Mouse (Mus musculus): ENCODE data around the gene Ighmbp2. TPM values are rescaled to one million over a fixed set of nuclear protein-coding genes. Genes with fewer than 3 reads are reported as not detected.
A peak's percentile ranks its signal among the peaks of the same experiment; 100 is the strongest.

Ighmbp2 gene
- polyA plus RNA-seq (2014; fragmentation: Nextera tagmentation; extraction: Ambion mirVana) = 6.0 and 7.5 TPM in 2 replicates

DNA sequence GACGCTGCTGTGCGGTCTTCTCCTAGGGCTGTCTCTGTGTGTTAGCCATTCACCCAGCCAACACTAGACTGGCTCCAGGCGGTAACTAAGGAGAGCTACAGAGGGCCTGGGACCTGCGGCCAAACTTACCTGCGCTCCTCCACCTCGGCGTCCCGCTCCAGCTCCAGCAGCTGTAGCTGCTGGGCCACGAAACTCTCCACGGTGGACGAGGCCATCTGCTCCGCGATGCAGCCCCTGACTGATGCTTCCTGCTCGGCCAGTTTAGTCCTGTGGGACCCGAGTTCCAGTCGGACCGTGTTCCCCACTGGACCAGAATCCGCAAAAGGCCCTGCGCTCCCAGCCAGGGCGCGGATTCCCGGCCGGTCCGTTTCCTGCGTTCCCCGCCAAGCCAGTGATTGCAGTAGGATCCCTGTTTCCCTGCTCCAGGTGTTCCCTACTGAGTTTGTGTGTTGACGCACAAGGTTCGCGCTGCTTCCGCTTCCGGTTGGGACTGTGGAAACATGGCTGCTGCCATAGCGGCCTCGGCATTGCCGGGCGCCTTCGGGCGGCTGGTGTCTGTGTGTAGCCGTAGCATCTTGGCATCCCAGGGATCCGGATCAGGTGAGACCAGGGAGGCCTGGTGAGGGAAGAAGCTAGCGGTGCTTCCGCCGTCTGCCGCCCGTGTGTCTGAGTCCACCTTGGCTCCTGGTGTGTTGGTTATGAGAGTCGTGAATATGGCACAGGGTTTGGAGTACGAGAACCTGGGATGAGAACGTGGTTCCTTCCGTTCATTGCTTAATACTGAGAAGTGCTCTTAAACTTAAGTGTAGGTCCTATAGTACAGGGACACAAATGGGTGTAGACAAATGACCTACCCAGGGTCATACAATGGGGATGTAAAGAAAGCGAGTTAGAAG, at the start of gene Ighmbp2, which contains the start of gene Mrpl21:
Gene Ighmbp2 (minus strand): TSS at position 446 of the 896 bp plus-strand sequence.
Gene Mrpl21 (plus strand): TSS at position 330 of the 896 bp plus-strand sequence.
- H3K9ac ChIP-seq (ENCODE audit: low read depth, low read length) = peak within 1 kb of the TSS; percentile 88
- H3K36me3 ChIP-seq (ENCODE audit: control insufficient read depth, insufficient read depth, low read length) = 0 out of 2 replicates have a peak, but pooled peaks cover 2% of the 10 kb centered on the region
- H3K9me3 ChIP-seq (ENCODE audit: control insufficient read depth, low read length) = no peaks in the 10 kb centered on the region
- H3K4me2 ChIP-seq (replicated peaks; ENCODE audit: low read depth, low read length) = peak within 1 kb of the TSS; percentile 68
- WGBS = under 1% methylated on average over 49 of the region's 49 CpGs
- H3K4me1 ChIP-seq (replicated peaks; ENCODE audit: control insufficient read depth, insufficient read depth, low read length) = peaks cover 6% of the 10 kb centered on the region
- peak; percentile 91 for ATAC-seq (ENCODE audit: low FRiP score)
- peak; percentile 90 for DNase-seq (ENCODE audit: low spot score)
- H3K27me3 ChIP-seq (ENCODE audit: control insufficient read depth, insufficient read depth, low read length) = no peaks in the 10 kb centered on the region
- H3K27ac ChIP-seq (ENCODE audit: low read depth, low read length) = 0 out of 2 replicates have a peak within 1 kb of the TSS, but pooled peaks have one; percentile 17
- H3K4me3 ChIP-seq (ENCODE audit: low read depth, low read length) = peak within 1 kb of the TSS; percentile 82

GRCm38 (mm10) chr19:3326479-3327047, 43.7 kb upstream of the Ighmbp2 start:
- peaks cover 8% of the 10 kb centered on the region; the same call in 1 of the 2 replicates for H3K4me1 ChIP-seq (replicated peaks; ENCODE audit: control insufficient read depth, insufficient read depth, low read length)
- WGBS = 83% methylated on average over 12 of the region's 12 CpGs
- no peak overlapping the region for H3K4me2 ChIP-seq (replicated peaks; ENCODE audit: low read depth, low read length)
- DNase-seq (ENCODE audit: low spot score) (no peak), ATAC-seq (ENCODE audit: low FRiP score) (no peak)
- no peaks in the 10 kb centered on the region for H3K36me3 ChIP-seq (ENCODE audit: control insufficient read depth, insufficient read depth, low read length)
- peaks cover 25% of the 10 kb centered on the region for H3K27me3 ChIP-seq (ENCODE audit: control insufficient read depth, insufficient read depth, low read length)
- no peak overlapping the region for H3K27ac ChIP-seq (ENCODE audit: low read depth, low read length)
- H3K9me3 ChIP-seq (ENCODE audit: control insufficient read depth, low read length) = no peaks in the 10 kb centered on the region
- no peak overlapping the region for H3K4me3 ChIP-seq (ENCODE audit: low read depth, low read length)
- H3K9ac ChIP-seq (ENCODE audit: low read depth, low read length) = no peak overlapping the region

GRCm38 (mm10) chr19:3325771-3326478, 43.1 kb upstream of the Ighmbp2 start:
- Histone ChIP-seq H3K4me1 (replicated peaks; ENCODE audit: control insufficient read depth, insufficient read depth, low read length) (peaks cover 8% of the 10 kb centered on the region; the same call in 1 of the 2 replicates), H3K36me3 (ENCODE audit: control insufficient read depth, insufficient read depth, low read length) (no peaks in the 10 kb centered on the region), H3K4me3 (ENCODE audit: low read depth, low read length) (no peak overlapping the region; the same call in 1 of the 2 replicates), H3K27me3 (ENCODE audit: control insufficient read depth, insufficient read depth, low read length) (peaks cover 25% of the 10 kb centered on the region), H3K4me2 (replicated peaks; ENCODE audit: low read depth, low read length) (peak overlapping the region; percentile 94), H3K27ac (ENCODE audit: low read depth, low read length) (no peak overlapping the region), H3K9me3 (ENCODE audit: control insufficient read depth, low read length) (no peaks in the 10 kb centered on the region), H3K9ac (ENCODE audit: low read depth, low read length) (no peak overlapping the region)
- 44% methylated on average over 15 of the region's 15 CpGs for WGBS
- DNase-seq (ENCODE audit: low spot score) (peak; percentile 20), ATAC-seq (ENCODE audit: low FRiP score) (peak; percentile 6; the same call in 1 of the 2 replicates)

DNA sequence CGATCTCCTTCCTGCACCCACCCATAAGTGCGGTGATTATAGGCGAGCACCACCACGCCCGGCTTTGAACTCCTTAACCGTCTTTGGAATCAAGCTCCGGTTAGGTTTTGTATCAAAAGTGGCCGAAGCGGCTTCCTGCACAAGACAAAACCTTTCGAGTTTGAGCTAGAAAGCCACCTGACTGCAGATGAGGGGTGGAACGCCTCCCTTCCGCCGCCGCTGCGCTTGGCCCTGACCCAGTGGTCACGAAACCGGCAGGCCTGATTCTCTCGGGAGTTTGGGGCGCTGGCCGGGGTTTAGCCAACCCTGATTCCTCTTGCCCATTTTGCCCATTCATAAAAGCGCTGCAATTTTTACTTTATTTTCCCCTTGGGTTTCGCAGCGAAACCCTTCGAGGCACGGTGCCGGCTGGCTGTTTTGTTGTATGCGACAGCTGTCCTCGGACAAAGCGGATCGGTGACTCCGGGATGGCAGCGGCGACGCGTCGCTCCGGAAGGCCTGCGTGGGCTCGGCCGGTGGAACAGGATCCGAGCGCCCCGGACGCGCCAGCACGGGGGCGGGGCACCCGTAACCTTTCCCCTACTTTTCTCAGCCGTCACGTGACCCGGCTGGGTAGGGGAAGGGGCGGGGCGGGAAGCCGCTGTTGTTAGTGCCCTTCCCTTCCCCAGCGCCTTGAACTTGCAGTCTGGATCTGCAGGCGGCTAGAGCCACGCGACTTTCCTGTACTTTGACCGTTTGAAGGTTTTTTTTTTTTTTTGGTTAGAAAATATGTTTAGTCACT, 42.3 kb upstream of the Ighmbp2 start:
- Histone ChIP-seq H3K4me2 (replicated peaks; ENCODE audit: low read depth, low read length) (peak overlapping the region; percentile 94), H3K9ac (ENCODE audit: low read depth, low read length) (peak overlapping the region; percentile 41; the same call in 1 of the 2 replicates), H3K4me3 (ENCODE audit: low read depth, low read length) (peak overlapping the region; percentile 41), H3K27me3 (ENCODE audit: control insufficient read depth, insufficient read depth, low read length) (peaks cover 25% of the 10 kb centered on the region), H3K4me1 (replicated peaks; ENCODE audit: control insufficient read depth, insufficient read depth, low read length) (peaks cover 8% of the 10 kb centered on the region; the same call in 1 of the 2 replicates), H3K36me3 (ENCODE audit: control insufficient read depth, insufficient read depth, low read length) (no peaks in the 10 kb centered on the region), H3K9me3 (ENCODE audit: control insufficient read depth, low read length) (no peaks in the 10 kb centered on the region), H3K27ac (ENCODE audit: low read depth, low read length) (peak overlapping the region; percentile 76)
- ATAC-seq (ENCODE audit: low FRiP score) (peak; percentile 78), DNase-seq (ENCODE audit: low spot score) (peak; percentile 93)
- WGBS = under 1% methylated on average over 59 of the region's 59 CpGs

GRCm38 (mm10) chr19:3324271-3324811, 41.5 kb upstream of the Ighmbp2 start:
- Histone ChIP-seq H3K36me3 (ENCODE audit: control insufficient read depth, insufficient read depth, low read length) (no peaks in the 10 kb centered on the region), H3K9ac (ENCODE audit: low read depth, low read length) (peak overlapping the region; percentile 19; the same call in 1 of the 2 replicates), H3K4me3 (ENCODE audit: low read depth, low read length) (peak overlapping the region; percentile 41), H3K27me3 (ENCODE audit: control insufficient read depth, insufficient read depth, low read length) (peaks cover 25% of the 10 kb centered on the region), H3K27ac (ENCODE audit: low read depth, low read length) (no peak overlapping the region), H3K4me1 (replicated peaks; ENCODE audit: control insufficient read depth, insufficient read depth, low read length) (peaks cover 8% of the 10 kb centered on the region; the same call in 1 of the 2 replicates), H3K9me3 (ENCODE audit: control insufficient read depth, low read length) (no peaks in the 10 kb centered on the region), H3K4me2 (replicated peaks; ENCODE audit: low read depth, low read length) (peak overlapping the region; percentile 94)
- WGBS = 3% methylated on average over 17 of the region's 17 CpGs
- ATAC-seq (ENCODE audit: low FRiP score) (0 out of 2 replicates have a peak, but pooled peaks have one; percentile 25), DNase-seq (ENCODE audit: low spot score) (peak; percentile 62)

- Histone ChIP-seq H3K27ac (ENCODE audit: low read depth, low read length) (no peak overlapping the region), H3K4me3 (ENCODE audit: low read depth, low read length) (peak overlapping the region; percentile 41), H3K36me3 (ENCODE audit: control insufficient read depth, insufficient read depth, low read length) (no peaks in the 10 kb centered on the region), H3K9me3 (ENCODE audit: control insufficient read depth, low read length) (no peaks in the 10 kb centered on the region), H3K4me2 (replicated peaks; ENCODE audit: low read depth, low read length) (peak overlapping the region; percentile 94), H3K9ac (ENCODE audit: low read depth, low read length) (peak overlapping the region; percentile 44), H3K27me3 (ENCODE audit: control insufficient read depth, insufficient read depth, low read length) (peaks cover 23% of the 10 kb centered on the region), H3K4me1 (replicated peaks; ENCODE audit: control insufficient read depth, insufficient read depth, low read length) (peaks cover 8% of the 10 kb centered on the region; the same call in 1 of the 2 replicates)
- ATAC-seq (ENCODE audit: low FRiP score) (peak; percentile 19; the same call in 1 of the 2 replicates), DNase-seq (ENCODE audit: low spot score) (peak; percentile 51)
- under 1% methylated on average over 34 of the region's 34 CpGs for WGBS
Observed at GRCm38 (mm10) chr19:3323753-3324270, 41.0 kb upstream of the Ighmbp2 start.

GRCm38 (mm10) chr19:3323201-3323621, 40.4 kb upstream of the Ighmbp2 start:
- Histone ChIP-seq H3K4me1 (replicated peaks; ENCODE audit: control insufficient read depth, insufficient read depth, low read length) (peaks cover 8% of the 10 kb centered on the region; the same call in 1 of the 2 replicates), H3K9me3 (ENCODE audit: control insufficient read depth, low read length) (no peaks in the 10 kb centered on the region), H3K27me3 (ENCODE audit: control insufficient read depth, insufficient read depth, low read length) (peaks cover 22% of the 10 kb centered on the region), H3K4me2 (replicated peaks; ENCODE audit: low read depth, low read length) (peak overlapping the region; percentile 94), H3K9ac (ENCODE audit: low read depth, low read length) (peak overlapping the region; percentile 44), H3K4me3 (ENCODE audit: low read depth, low read length) (peak overlapping the region; percentile 41), H3K27ac (ENCODE audit: low read depth, low read length) (no peak overlapping the region), H3K36me3 (ENCODE audit: control insufficient read depth, insufficient read depth, low read length) (no peaks in the 10 kb centered on the region)
- DNase-seq (ENCODE audit: low spot score) = peak; percentile 83
- peak; percentile 76 for ATAC-seq (ENCODE audit: low FRiP score)
- 1% methylated on average over 45 of the region's 47 CpGs for WGBS

All from hindbrain, embryonic 11.5 days (tissue).